Mouse (Mus musculus) cerebellum, adult 2 months (tissue): ENCODE data around the gene Abhd2.

Experiments
- CTCF ChIP-seq: fragments of 200-500 bp; IDR thresholded peaks from 2 replicates; pipeline ENCODE4 v1.5.1; 2011; ENCODE audit warnings: low read depth, mild to moderate bottlenecking, control low read depth, low read length, moderate library complexity, borderline replicate concordance; ENCODE audit not compliant: insufficient read depth
- POLR2A ChIP-seq: fragments of 200-500 bp; IDR thresholded peaks from 2 replicates; pipeline ENCODE4 v1.6.1; 2011; ENCODE audit warnings: low read length, control low read depth, borderline replicate concordance; ENCODE audit not compliant: insufficient read depth

GRCm38 (mm10) chr7:79368664-79369063 is 95.7 kb downstream of the Abhd2 start:
- no peak for TF ChIP-seq POLR2A
- TF ChIP-seq CTCF, result no peak
